Mouse (Mus musculus): ENCODE results near the gene Tdrd5.
"Not testable (repeated sequence)": the region's sequence is repeated elsewhere in the genome, so short reads cannot be mapped to it uniquely, and the experiment has no call there.

Tdrd5 gene

GRCm38 (mm10) chr1:156251096-156251495 lies 52.4 kb downstream of the Tdrd5 start:
- DNase-seq: not testable (repeated sequence)

GRCm38 (mm10) chr1:156247893-156248292 lies 55.6 kb downstream of the Tdrd5 start:
- no peak for DNase-seq

GRCm38 (mm10) chr1:156241713-156242348 lies 61.6 kb downstream of the Tdrd5 start:
- peak; percentile 44 to 73 for DNase-seq

GRCm38 (mm10) chr1:156241035-156241434 lies 62.4 kb downstream of the Tdrd5 start:
- peak in 1 of 2 experiments; percentile 28 for DNase-seq

- no peak for DNase-seq
Observed at GRCm38 (mm10) chr1:156231122-156231521, 72.3 kb downstream of the Tdrd5 start.

GRCm38 (mm10) chr1:156230339-156231089 lies 73.0 kb downstream of the Tdrd5 start:
- no peak for DNase-seq

GRCm38 (mm10) chr1:156229448-156229847 lies 74.0 kb downstream of the Tdrd5 start:
- peak; percentile 40 to 55 for DNase-seq

- no peak for DNase-seq
Observed at GRCm38 (mm10) chr1:156228728-156229127, 74.7 kb downstream of the Tdrd5 start.

- no peak for DNase-seq
Observed at GRCm38 (mm10) chr1:156226903-156227302, 76.6 kb downstream of the Tdrd5 start.

- DNase-seq: no peak
Observed at GRCm38 (mm10) chr1:156222205-156223000, 81.1 kb downstream of the Tdrd5 start.

- DNase-seq: no peak
Observed at GRCm38 (mm10) chr1:156221327-156221726, 82.1 kb downstream of the Tdrd5 start.

- no peak for DNase-seq
Observed at GRCm38 (mm10) chr1:156218573-156218972, 84.9 kb downstream of the Tdrd5 start.

GRCm38 (mm10) chr1:156217941-156218340 lies 85.5 kb downstream of the Tdrd5 start:
- DNase-seq: no peak

GRCm38 (mm10) chr1:156217393-156217792 lies 86.1 kb downstream of the Tdrd5 start:
- no peak for DNase-seq

GRCm38 (mm10) chr1:156216249-156216648 lies 87.2 kb downstream of the Tdrd5 start:
- DNase-seq: no peak

GRCm38 (mm10) chr1:156214651-156215050 lies 88.8 kb downstream of the Tdrd5 start:
- no peak for DNase-seq

GRCm38 (mm10) chr1:156212923-156213322 lies 90.5 kb downstream of the Tdrd5 start:
- no peak for DNase-seq

- DNase-seq: no peak
Observed at GRCm38 (mm10) chr1:156211809-156212317, 91.6 kb downstream of the Tdrd5 start.
